Mouse (Mus musculus) left cerebral cortex, adult 2 months (tissue): ENCODE data around the gene Yipf2. TPM values are rescaled to one million over a fixed set of nuclear protein-coding genes. Genes with fewer than 3 reads are reported as not detected.
A peak's percentile ranks its signal among the peaks of the same experiment; 100 is the strongest.
"Not testable (repeated sequence)": the region's sequence is repeated elsewhere in the genome, so short reads cannot be mapped to it uniquely, and the experiment has no call there.

Experiments
- DNase-seq, 2 experiments: peaks; one replicate each; pipeline ENCODE4 v3.0.0; 2021 to 2022; ENCODE audit warnings: low spot score in 2 of 2, mixed read lengths in 1 of 2; ENCODE audit errors: extremely low spot score in 1 of 2
- H3K27ac ChIP-seq: fragments of 200-600 bp; 2 replicates; pipeline ENCODE4 v1.8.1; 2022
- H3K4me3 ChIP-seq: fragments of 200-600 bp; 2 replicates; pipeline ENCODE4 v1.8.1; 2022
- CTCF ChIP-seq: fragments of 200-600 bp; IDR thresholded peaks from 2 replicates; pipeline ENCODE4 v1.8.1; 2022; ENCODE audit warnings: antibody characterized with exemption, mild to moderate bottlenecking, moderate library complexity
- intact Hi-C: fragments of 180-260 bp; cut with DNase I; formaldehyde crosslinking; loops from one replicate; pipeline ENCODE4 v1.15.1; 2025
- microRNA-seq, 2 experiments: library from miRNA; unstranded; fragments of <30 nt; microRNA quantifications; one replicate each; pipeline ENCODE4 v1.2.0; 2021
- total RNA-seq, 2 experiments: library from RNA; stranded (reverse); gene quantifications; 2 replicates each; pipeline ENCODE4 v1.2.3; 2021

Gene Yipf2
- total RNA-seq, 2 experiments from 2014 or later: 21.7 to 22.2 TPM

- intact Hi-C loops: no loop called here
Measured at GRCm38 (mm10) chr9:21553607-21554273, 38.9 kb downstream of the Yipf2 start.

GRCm38 (mm10) chr9:21551049-21551448 lies 41.6 kb downstream of the Yipf2 start:
- no peak for DNase-seq
- H3K4me3 ChIP-seq: no peak overlapping the region
- no peak overlapping the region for H3K27ac ChIP-seq
- intact Hi-C loops: no loop called here
- no peak for TF ChIP-seq CTCF

More at GRCm38 (mm10) chr9:21553607-21554273, 38.9 kb downstream of the Yipf2 start:
- no peak overlapping the region for H3K27ac ChIP-seq
- TF ChIP-seq CTCF: no peak
- no peak for DNase-seq
- H3K4me3 ChIP-seq: no peak overlapping the region

- DNase-seq: peak; percentile 36 to 67
- TF ChIP-seq CTCF: no peak; the same call in 1 of the 2 replicates
- intact Hi-C loops: loop anchor here (2.0 to 5.0 kb wide), 3 partner anchors 37 to 181 kb away; partner anchors contain the start of genes Ilf3, Timm29, Tmed1 and Yipf2
- Histone ChIP-seq H3K27ac (peak overlapping the region; percentile 93), H3K4me3 (peak overlapping the region; percentile 69)
Measured at GRCm38 (mm10) chr9:21547075-21547941, 45.3 kb downstream of the Yipf2 start.

GRCm38 (mm10) chr9:21546789-21547074 lies 45.9 kb downstream of the Yipf2 start, which contains the start of gene Carm1:
TSS of gene Carm1 (plus strand) at chr9:21546894.
- intact Hi-C loops: loop anchor here (2.0 to 5.0 kb wide), 3 partner anchors 36 to 180 kb away; partner anchors contain the start of genes Ilf3, Timm29, Tmed1 and Yipf2
- Histone ChIP-seq H3K4me3 (peak within 1 kb of the TSS; percentile 69), H3K27ac (peak within 1 kb of the TSS; percentile 93)
- peak in 1 of 2 experiments; percentile 73 for DNase-seq
- TF ChIP-seq CTCF: peak; percentile 54

GRCm38 (mm10) chr9:21545916-21546788 lies 46.5 kb downstream of the Yipf2 start:
- no peak for TF ChIP-seq CTCF
- peak; percentile 99 to 100 for DNase-seq
- intact Hi-C loops: loop anchor here (2.0 to 5.0 kb wide), 3 partner anchors 35 to 179 kb away; partner anchors contain the start of genes Ilf3, Timm29, Tmed1 and Yipf2
- peak overlapping the region; percentile 57 for H3K4me3 ChIP-seq
- H3K27ac ChIP-seq: peak overlapping the region; percentile 58

GRCm38 (mm10) chr9:21545351-21545915 lies 47.2 kb downstream of the Yipf2 start:
- Histone ChIP-seq H3K4me3 (peak overlapping the region; percentile 57), H3K27ac (peak overlapping the region; percentile 58)
- no peak for TF ChIP-seq CTCF
- DNase-seq: no peak
- intact Hi-C loops: loop anchor here (5.0 kb wide), 1 partner anchor 47 kb away; the partner anchor contains the start of genes Timm29 and Yipf2

- intact Hi-C loops, DNase-seq, H3K27ac ChIP-seq, H3K4me3 ChIP-seq: not testable (repeated sequence)
Measured at GRCm38 (mm10) chr9:21542001-21542400, 50.6 kb downstream of the Yipf2 start.

GRCm38 (mm10) chr9:21539981-21540753 lies 52.5 kb downstream of the Yipf2 start:
- intact Hi-C loops: no loop called here
- no peak overlapping the region for H3K4me3 ChIP-seq
- no peak for TF ChIP-seq CTCF
- no peak for DNase-seq
- H3K27ac ChIP-seq: no peak overlapping the region

Small RNA genes lying within 50 kb of the gene (microRNA-seq; reads per million reads assigned to microRNA genes)
- 0 reads per million in 2 experiments for gene Mir1946b

Other genes with a start within 250 kb of the Yipf2 start
- 10 to 100 TPM; 83.8 TPM for gene Ilf3, start 225.0 kb downstream of the Yipf2 start, total RNA-seq
- 10 to 100 TPM; 26.2 to 35.7 TPM for gene Qtrt1, start 181.0 kb downstream of the Yipf2 start, total RNA-seq
- gene Dnm2, start 167.9 kb downstream of the Yipf2 start, total RNA-seq: 10 to 100 TPM; 56.1 to 61.0 TPM
- gene Tmed1, start 82.6 kb downstream of the Yipf2 start, total RNA-seq: 10 to 100 TPM; 13.1 to 13.9 TPM
- gene AB124611, start 66.7 kb downstream of the Yipf2 start, total RNA-seq: under 1 TPM in 1 of 2 experiments, not detected in 1; 0.29 TPM
- 10 to 100 TPM; 78.2 to 79.5 TPM for gene Carm1, start 45.9 kb downstream of the Yipf2 start, total RNA-seq
- gene Timm29, start 106 bp downstream of the Yipf2 start, total RNA-seq: 10 to 100 TPM; 52.3 to 53.2 TPM
- 100 to 1,000 TPM; 117 to 124 TPM for gene Smarca4, start 23.3 kb upstream of the Yipf2 start, total RNA-seq
- gene Ldlr, start 130.7 kb upstream of the Yipf2 start, total RNA-seq: 10 to 100 TPM; 15.8 to 17.7 TPM
- gene Spc24, start 167.5 kb upstream of the Yipf2 start, total RNA-seq: 1 to 10 TPM; 1.7 to 2.4 TPM
- 1 to 10 TPM; 8.5 to 8.8 TPM for gene Kank2, start 205.9 kb upstream of the Yipf2 start, total RNA-seq
- not detected for gene Angptl8, start 242.7 kb upstream of the Yipf2 start, total RNA-seq